Mouse (Mus musculus) lung, postnatal 36 days (tissue): Measurements from ENCODE around the gene Pyroxd2.
"Not testable (repeated sequence)": the region's sequence is repeated elsewhere in the genome, so short reads cannot be mapped to it uniquely, and the experiment has no call there.

ENCODE experiments used
- DNase-seq: peaks from one replicate; pipeline ENCODE4 v3.0.0; 2022; ENCODE audit warnings: mixed read lengths

Pyroxd2 gene

GRCm38 (mm10) chr19:42752363-42752931 is at the start of gene Pyroxd2:
Gene Pyroxd2 (minus strand): TSS chr19:42752775.
- DNase-seq, result peak; percentile 90

- DNase-seq, result no peak
These were observed 45.3 kb upstream of the Pyroxd2 start for GRCm38 (mm10) chr19:42797866-42798265.

DNA sequence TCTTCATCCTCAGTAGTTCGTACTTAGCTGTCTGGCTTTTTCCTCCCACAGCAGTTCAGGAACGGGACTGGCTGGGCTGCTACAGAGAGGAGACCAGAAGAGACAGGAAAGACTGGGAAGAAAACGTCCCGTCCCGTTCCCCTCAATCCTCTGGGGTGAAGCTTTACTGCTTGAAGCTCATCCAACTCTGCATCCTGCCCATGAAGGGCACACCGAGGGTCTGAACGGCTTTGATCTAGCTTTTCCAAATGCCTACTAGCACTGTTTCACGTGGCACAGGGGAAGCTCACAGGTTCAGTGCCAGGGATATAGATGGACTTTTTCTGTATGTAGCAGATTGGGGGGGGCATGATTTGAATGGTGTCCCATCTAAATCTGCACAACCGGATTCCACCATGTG is 43.2 kb upstream of the Pyroxd2 start:
- no peak for DNase-seq

- peak; percentile 90 for DNase-seq
These were observed 42.5 kb upstream of the Pyroxd2 start for GRCm38 (mm10) chr19:42794914-42795613.

GRCm38 (mm10) chr19:42788311-42788710 is 35.7 kb upstream of the Pyroxd2 start:
- no peak for DNase-seq

- no peak for DNase-seq
These were observed 33.1 kb upstream of the Pyroxd2 start for GRCm38 (mm10) chr19:42785562-42786220.

GRCm38 (mm10) chr19:42785129-42785528 is 32.6 kb upstream of the Pyroxd2 start:
- no peak for DNase-seq

DNA sequence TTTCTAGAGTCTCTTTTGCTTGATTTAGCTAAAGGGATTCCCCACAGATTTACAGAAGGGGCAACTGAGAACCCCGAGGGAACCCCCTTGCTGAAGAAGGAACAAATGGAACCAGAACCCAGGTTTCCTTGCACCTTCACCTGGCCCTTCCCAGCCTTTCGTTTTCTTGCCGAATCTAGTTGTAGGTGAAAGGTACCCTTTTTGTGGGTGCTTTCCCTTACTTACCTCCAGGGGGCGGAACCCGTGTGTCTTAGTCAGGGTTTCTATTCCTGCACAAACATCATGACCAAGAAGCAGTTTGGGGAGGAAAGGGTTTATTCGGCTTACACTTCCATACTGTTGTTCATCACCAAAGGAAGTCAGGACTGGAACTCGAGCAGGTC is 27.6 kb upstream of the Pyroxd2 start:
- not testable (repeated sequence) for DNase-seq

DNA sequence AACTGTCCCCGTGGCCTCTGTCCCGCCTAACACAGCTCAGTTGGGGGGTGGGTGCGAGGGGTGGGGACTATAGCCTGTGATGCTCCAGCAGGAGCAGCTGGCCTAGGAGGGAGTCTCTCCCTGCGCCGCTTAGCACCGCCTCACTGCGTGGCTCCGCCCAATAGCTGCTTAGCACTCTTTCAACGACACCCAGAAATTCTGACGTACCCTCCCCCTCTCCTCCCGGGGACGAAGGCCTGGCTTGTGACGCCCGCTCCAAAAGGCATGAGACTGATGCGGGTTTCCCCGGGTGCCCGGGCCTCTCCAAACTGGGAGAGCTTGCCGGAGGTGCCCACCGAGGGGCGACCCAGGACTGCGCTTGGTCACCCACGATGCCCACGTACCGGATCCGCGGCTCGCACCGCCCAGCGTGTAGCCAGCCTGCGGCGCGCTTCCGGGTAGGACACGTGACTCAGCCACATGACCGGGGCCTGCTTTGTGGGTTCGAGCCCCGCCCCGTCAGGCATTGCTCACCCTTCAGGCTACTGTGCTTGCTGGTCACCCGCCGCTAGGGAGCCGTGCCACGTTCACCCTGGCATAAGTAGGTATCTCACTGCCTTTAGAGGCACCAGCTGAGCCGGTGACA is 27.1 kb upstream of the Pyroxd2 start, which contains the start of gene Hps1:
Hps1 (minus strand) TSS at position 448 of the 625 bp plus-strand sequence.
- DNase-seq, result peak; percentile 92

DNA sequence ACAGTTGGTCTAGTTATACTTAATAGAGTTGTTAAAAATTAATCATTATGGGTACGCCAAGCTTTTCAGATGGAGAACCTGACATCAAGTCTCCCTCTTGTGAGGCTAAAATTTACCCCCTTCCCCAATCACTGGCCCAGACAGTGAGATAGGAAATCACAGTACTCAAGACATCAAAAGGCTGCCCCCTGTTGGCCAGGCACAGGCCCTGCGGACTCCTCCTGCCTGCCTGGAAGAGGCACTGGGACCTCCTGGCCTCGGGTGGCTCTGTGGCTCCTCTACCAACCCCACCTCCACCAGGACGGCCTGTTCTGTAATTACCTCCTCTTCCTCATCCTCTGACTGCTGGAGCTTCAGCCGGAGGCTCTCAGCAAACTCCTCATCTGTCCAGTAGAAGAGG is 25.2 kb upstream of the Pyroxd2 start:
- DNase-seq, result peak; percentile 61

DNA sequence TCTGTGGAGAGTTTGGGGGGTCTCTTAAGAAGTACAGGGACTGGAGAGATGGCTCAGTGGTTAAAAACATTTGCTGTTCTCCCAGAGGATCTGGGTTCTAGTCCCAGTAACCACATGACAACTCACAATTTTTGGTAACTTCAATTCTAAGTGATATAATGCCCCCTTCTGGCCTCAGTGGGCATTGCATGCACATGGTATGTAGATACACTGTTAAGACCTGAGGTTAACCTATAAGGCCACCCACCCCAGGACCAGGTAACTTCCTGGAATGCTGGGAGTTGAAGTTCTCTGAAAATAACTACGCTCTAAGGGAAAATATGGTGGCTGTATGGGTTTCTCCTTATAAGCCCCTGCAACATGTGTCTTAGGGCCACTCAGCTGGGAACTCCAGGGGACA is 24.2 kb upstream of the Pyroxd2 start:
- peak; percentile 58 for DNase-seq

DNA sequence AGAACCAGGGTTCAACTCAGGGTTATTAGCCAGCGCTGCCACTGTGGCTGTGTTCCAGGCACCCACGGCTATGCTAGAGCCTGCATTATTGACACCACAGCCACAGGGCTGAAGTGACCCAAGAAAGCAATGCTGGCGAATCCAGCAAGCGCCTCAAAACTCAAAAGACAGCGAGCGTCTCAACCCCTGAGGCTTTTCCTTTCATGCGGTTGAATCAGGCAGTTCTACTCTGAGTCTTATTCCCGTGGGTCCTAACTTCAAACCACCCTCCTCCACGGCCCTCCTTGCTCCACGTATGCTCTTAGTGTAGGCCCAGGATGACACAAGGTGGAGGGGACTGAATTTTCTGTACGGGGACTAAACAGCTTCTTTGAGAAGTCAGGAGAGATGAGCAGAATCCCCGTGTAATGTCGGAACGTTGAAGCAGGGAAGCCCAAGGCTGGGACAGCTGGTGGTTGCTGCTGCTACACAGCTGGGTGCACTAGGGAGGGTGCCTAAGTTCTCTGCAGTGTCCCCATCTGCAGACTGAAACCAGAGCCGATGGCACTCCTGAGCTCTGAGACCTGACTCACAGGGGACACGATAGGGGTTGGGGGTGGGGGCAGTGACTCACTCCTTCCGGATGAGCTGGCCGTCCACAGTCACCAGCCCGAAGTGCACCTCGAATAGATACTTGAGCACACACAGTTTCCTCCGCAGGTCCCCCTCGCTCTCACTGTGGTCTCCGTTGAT is 17.7 kb upstream of the Pyroxd2 start:
- no peak for DNase-seq

DNA sequence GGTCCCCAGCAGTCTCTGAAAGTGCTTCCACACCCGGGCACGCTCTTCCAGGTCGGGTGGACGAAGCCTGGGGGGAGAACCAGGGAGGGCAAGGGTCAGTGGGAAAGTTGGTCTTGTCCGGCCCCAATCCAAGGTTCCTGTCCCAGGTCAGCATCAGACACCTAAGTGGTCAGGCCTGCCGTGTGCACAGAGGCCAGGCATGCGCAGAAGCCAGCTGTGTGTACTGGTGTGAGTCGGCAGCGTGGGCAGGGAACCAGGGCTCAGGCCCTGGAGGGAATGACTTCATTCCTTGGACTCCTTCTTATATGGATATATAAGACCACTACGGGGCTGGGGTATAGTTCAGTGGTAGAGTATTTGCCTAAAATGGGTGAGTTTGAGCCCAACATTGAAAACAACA is 17.1 kb upstream of the Pyroxd2 start:
- DNase-seq, result no peak

DNA sequence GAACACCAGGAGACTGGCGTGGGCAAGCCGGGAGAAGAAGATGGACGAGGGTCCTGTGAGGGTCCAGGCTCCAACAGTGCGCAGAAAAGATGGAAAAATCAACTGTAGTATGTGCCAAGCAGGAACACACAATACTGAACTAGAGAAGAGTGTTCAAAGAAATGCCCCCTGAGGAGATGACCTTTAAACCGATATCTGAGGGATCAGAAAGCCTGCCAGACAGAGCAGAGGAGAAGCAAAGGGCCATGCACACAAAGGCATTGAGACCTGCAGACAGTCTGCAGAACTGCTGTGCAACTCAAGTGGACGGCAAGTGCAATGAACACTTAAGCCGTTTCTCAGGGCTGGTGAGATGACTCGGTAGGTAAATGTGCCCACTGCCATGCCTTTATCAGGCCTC is 14.8 kb upstream of the Pyroxd2 start:
- DNase-seq, result no peak

- no peak for DNase-seq
These were observed 11.8 kb upstream of the Pyroxd2 start for GRCm38 (mm10) chr19:42764398-42764797.

DNA sequence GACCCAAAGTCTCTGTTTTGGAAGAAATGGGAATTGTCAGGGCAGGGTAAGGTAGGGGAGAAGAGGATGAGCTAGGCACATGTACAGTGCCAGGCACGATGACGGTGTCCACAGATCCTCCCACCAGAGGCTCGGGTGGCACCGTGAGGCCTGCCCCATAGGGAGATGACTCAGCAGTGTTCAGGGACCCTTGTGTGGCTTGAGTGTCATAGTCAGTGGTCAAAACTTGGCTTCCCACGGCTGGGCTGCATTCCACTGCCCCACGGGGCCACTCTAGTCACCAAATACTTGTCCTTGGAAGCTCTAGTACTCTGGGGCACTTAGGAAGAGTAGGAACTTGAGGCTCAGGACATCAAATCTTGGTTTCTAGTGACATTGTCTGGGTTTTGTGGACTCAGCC is 4.1 kb upstream of the Pyroxd2 start:
- peak; percentile 42 for DNase-seq

GRCm38 (mm10) chr19:42755148-42755870 is 2.7 kb upstream of the Pyroxd2 start:
- DNase-seq, result peak; percentile 28

GRCm38 (mm10) chr19:42753141-42753917 is 754 bp upstream of the Pyroxd2 start:
- DNase-seq, result peak; percentile 93

GRCm38 (mm10) chr19:42750196-42750595 is 2.4 kb downstream of the Pyroxd2 start:
- DNase-seq, result no peak

- no peak for DNase-seq
These were observed 5.9 kb downstream of the Pyroxd2 start for GRCm38 (mm10) chr19:42746702-42747101.

GRCm38 (mm10) chr19:42745869-42746224 is 6.7 kb downstream of the Pyroxd2 start:
- no peak for DNase-seq
